Mouse (Mus musculus): Measurements from ENCODE around the gene Map2k6. TPM values are rescaled to one million over a fixed set of nuclear protein-coding genes. Genes with fewer than 3 reads are reported as not detected.

Gene Map2k6
- total RNA-seq, 2 experiments from 2014 or later: 30.8 to 31.4 TPM

DNA sequence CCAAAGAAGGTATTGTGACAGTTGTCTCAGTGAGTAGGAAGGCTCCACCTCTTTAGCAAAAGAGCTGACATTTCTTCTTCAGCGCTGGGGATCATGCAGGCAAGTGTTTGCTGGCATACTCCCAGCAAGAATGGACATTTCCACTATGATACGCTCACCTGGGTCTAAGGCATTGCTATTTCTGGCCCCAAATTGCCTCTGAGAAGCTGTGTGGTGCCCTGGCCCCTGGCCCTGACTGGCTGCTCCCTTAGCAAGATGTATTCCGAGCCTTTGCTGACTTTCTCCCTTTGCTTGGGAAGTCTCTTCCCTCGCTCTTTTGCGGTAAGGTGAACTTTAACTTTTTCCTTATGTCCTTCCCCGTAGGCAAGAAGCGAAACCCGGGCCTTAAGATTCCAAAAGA lies 83.3 kb downstream of the Map2k6 start:
- no peak for DNase-seq (ENCODE audit: low spot score in 2 of 2)

DNA sequence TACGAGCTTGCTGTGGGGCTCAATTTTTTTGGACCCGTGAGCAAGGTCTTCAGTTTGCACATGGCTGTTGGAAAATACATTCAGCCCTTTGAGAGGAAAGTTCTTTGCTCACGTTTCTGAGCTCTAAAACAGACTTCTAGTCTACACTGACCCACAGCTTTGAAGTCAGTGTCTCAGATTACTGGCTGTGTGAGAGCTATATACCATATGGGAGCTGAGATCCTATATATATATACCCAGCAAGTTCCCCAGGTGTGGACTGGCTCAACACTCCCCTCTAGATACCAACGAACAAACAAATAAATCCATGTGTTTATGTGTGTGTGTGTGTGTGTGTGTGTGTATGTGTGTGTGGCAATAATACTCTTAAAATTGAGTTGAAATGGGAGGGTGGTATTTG lies 83.7 kb downstream of the Map2k6 start:
- DNase-seq (ENCODE audit: low spot score in 2 of 2): no peak

DNA sequence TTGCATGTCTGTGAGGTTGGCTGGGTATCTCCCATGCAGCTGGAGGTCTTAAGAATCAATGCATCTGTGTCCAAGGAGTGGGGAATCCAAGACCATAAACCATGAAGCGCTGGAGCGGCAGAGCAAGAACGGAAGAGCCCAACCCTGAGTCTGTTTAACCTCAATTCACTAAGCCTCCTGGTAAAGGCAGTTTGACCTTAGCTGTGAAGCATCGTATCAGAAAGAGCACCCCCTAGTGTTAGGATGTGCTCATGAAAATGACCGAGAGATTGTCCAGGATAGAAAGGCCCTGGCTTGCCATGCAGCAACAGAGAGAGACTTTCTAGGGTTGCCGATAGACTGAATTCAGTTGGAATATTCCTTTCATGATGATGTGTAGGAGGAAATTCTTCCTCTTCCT lies 84.2 kb downstream of the Map2k6 start:
- DNase-seq (ENCODE audit: low spot score in 2 of 2): peak in 1 of 2 experiments; percentile 64

DNA sequence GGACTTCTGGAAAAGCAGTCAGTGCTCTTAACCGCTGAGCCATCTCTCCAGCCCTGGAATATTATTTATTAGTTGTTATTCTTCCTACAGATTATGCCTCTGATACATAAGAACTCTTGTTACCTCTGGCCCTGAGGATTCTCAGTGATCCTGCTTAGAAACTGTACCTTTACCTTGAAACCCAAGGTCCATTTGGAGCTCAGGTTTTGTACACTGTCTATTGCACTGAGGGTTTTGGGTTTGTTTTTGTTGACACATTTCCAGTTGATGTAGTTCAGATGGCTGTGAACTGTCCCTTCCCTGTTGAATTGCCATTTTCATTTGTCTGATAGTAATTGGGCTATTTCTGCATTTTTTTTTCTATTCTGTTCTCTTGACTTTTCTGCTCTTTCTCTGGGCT lies 85.5 kb downstream of the Map2k6 start:
- no peak for DNase-seq (ENCODE audit: low spot score in 2 of 2)

DNA sequence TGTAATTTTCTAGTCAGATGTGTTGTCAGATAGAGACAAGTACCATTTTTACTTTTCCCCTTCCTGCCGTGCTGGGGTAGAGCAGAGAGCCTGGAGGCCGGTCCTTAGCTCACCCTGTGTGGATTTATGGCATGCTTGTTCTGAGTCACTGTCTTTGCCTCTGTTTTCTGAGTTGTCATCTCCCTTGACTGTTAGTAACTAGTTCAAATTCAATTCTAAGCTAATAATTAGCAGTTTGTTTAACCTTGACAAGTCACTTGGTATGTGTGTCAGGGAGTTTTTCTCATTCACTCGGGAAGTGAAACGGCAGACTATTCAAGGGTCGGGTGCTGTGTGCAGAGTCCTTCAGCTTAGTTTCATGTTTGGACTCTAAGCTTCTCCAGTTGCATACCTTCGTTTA lies 86.2 kb downstream of the Map2k6 start:
- DNase-seq (ENCODE audit: low spot score in 2 of 2): no peak

DNA sequence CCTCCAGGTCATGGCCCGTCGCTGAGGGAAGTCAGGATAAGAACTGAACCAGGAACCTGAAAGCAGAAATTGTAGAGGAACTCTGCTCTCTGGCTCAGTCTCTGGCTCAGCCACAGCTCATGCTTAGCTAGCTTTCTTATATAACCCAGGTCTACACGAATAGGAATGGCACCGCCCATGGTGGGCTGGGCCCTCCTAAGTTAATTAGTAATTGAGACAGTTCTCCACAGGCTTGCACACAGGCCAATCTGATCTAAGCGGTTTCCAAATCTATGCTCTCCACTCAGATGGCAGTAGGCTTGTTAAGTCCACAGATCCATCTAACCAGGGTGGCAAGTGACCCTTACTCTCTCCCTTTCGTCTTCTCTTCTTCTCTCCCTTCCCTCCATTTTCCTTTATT lies 88.9 kb downstream of the Map2k6 start:
- DNase-seq (ENCODE audit: low spot score in 2 of 2): no peak

DNA sequence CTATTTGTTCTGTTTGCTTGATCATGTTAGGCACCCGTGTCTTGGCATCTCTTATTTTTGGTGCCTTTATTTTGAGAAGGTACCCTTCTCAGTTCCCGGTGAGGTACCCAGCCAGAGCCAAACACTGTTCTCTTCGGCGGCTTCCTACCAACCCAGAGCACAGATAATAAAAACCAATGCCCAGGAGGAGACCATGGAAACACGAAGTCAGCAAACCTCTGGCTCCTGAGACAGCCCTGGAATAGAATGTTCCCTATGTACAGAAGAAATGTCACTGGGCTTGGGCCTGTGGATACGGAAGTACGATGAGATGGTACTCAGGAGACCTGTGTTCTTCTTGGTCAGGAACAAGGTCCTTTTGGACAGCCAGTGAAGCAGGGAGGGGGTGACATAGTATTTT lies 89.4 kb downstream of the Map2k6 start:
- no peak for DNase-seq (ENCODE audit: low spot score in 2 of 2)

DNA sequence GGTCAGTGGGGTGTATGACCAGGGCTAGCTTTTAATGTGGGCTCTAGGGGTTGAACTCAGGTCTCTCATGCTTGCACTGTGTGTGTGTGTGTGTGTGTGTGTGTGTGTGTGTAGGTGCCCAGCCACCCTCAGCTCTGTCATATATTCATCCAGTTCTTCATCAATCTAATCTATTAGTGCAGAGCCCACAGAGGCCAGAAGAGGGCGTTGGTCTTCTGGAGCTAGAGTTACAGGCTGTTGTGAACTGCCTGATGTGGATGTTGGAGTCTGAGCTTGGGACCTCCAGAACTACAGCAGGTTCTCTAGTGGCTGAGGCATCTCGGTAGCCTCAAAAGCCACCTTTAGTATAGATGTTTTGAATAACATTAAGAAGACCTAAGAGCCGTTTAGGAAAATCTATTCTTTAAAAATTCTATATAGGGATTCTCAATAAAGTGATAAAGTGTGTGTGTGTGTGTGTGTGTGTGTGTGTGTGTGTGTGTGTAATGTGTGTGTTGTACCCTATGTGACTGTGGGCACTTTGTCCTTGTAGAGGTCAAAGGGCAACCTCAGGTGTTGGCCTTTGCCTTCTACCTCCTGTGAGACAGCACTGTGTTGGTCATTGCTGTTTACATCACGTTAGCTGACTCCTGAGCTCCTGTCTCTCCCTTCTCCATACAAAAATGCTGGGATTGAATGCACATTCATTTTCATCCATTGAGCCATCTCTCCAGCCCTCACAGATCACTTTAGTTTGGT lies 96.6 kb downstream of the Map2k6 start:
- DNase-seq (ENCODE audit: low spot score in 2 of 2): no peak

DNA sequence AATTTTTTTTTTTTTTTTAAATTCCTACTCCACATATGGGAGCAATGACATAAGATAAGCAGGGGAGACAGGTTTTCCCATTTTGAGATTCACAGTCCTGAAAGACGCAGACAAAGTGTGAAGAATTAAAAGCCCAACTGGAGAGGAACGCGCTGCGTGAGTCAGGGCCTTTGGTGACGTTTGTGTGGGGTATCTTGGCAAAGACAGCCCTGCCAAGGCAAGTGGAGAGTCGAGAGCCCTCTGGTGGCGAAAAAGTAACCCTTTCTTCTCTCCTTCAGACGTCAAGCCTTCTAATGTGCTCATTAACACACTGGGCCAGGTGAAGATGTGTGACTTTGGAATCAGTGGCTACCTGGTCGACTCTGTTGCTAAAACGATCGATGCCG lies 97.1 kb downstream of the Map2k6 start:
- DNase-seq (ENCODE audit: low spot score in 2 of 2): peak; percentile 67 to 83

DNA sequence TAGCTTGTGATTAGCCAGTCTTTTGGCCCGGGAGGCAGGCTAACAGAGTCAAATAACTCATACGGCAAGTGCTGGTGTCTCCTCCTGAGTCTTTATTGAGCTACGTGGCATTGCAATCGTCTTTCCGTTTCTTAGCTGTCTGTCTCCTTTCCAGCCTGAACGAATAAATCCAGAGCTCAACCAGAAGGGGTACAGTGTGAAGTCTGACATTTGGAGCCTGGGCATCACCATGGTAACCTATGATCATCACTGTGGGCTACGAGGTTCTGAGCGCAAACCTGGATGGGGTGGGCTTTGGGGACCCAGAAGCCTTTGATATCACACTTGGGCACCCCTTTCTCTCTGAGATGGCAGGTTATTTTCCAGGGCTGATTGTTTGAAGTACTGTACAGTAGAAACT lies 98.8 kb downstream of the Map2k6 start:
- no peak for DNase-seq (ENCODE audit: low spot score in 2 of 2)

DNA sequence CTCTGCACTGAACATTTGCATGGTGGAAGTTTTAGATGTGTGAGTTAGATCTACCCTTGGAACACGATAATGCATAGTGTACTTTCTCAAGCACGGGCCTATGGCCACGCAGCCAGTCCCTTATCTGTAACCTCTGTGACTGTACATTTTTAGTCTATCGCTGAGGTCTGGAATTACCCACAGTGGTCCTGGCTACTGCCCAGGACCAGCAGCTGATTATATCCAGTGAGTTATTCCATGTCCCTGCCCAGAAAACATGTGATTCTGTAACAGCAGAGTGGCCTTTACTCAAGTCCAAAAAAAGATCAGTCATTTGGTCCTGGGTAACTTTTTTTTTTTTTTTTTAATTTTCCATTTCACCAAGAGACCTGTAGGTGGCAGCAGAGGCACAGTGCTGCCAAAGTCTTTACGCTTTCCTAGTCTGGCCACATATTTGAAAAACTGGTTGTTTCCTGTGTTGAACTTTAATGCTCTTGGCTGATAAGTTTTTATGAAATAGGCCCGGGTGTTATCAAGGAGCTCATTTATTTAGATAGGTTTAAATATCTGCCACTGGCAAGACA lies 99.8 kb downstream of the Map2k6 start:
- DNase-seq (ENCODE audit: low spot score in 2 of 2): peak in 1 of 2 experiments; percentile 56

DNA sequence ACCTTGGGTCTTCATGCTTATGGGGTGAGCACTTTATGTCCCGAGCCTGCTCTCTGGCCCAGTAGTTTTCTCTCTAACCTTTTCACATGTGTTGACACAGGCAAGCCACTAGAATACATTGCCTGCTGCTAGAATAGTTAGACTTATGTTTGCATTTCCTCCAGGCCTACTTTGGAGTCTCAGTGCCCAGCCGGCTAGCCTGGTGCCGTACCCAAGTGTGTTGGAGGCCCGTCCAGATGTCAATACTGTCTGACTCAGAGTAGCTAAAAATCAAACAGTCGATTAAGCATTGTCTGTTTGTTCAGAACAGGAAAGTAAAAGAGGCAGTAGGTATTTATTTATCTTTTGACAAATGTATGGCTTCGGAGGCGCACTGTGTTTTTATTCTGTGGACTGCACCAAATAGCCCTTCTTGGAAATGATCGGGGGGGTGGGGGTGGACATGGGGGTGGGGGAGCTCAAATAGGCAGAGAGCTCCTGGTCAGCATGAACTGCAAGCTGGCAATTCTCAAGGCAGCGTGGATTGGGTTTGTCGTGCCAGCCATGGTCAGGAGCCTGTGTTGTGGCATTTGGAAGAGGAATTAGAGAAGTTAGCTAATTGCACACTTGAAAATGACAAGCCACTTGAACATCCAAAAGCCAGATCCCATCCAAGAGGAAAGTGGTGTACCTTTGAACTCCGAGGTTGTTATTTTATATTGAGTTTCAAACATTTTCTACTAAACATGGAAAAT lies 104.2 kb downstream of the Map2k6 start:
- no peak for DNase-seq (ENCODE audit: low spot score in 2 of 2)

DNA sequence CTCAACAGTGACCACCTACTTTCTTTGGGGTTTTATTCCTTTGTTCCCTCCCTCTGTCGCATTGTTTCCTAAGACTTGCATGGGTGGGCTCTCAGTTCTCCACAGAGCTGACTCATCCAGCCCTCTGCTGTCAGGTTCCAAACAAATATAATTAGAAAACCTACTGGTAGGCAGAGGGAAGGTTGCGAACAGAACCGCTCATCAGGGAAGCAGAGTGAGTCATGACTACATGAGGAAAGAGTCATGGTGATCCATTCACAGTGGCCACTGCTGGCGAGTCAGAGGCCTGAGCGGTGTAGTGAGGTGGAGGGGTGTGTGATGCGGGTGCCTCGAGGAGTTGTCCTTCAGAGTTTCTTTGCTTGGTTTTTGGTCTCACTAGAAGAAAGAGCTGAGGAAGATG lies 112.5 kb downstream of the Map2k6 start:
- peak; percentile 45 to 67 for DNase-seq (ENCODE audit: low spot score in 2 of 2)

DNA sequence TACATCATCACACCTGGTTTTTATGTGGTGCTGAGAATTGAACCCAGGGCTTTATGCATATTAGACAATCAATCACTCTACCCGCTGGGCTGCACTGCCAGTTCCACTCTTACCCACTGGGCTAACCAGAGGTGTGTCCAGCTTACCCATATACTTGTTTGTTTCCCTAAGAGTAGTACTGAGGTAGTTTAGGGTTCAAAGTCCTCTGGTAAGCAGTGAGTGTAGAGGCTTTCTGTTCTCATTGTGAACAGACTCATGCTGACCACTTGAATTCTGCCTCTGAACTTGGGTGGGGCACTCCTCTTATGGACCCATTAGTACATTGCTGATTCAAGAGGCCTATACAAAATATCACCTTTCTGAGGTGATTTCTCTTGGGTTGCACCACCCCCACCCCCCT lies 119.7 kb downstream of the Map2k6 start:
- DNase-seq (ENCODE audit: low spot score in 2 of 2): no peak

DNA sequence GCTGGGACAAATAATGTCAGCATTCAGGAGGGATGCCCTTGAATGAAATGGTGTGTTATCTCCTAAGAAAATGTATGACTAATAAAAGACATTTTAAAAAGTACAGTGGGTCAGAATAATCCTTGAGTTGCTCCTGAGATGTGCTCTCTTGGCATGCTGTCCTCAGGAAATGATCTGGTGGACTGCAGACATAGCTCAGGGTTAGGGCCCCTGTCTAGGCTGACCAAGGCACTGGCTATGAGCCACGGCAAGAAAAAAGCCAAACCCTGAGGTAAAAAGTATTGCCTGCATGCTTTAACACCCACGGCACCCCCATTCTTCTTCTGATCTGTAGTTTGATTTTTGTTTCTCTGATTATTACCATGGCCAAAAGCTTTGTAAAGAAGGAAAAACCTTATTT lies 124.0 kb downstream of the Map2k6 start:
- no peak for DNase-seq (ENCODE audit: low spot score in 2 of 2)

DNA sequence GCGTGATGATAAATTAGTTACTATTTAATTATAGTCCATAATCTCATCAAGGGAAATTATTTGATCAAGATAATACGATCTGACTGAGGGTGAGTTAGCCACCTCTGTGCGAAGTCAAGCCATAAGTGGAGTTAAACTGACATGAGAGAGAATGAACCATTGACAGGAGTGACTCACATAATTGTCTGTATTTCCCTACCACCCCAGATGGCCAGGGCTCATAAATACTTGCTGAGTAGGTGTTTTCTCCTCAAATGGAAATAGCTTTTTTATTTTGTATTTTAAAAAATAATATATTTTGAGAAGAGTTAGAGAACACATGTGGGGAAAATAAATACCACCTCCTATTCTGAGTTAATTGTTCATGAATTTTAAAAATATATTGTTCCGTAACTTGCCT lies 127.2 kb downstream of the Map2k6 start:
- peak; percentile 28 to 80 for DNase-seq (ENCODE audit: low spot score in 2 of 2)

DNA sequence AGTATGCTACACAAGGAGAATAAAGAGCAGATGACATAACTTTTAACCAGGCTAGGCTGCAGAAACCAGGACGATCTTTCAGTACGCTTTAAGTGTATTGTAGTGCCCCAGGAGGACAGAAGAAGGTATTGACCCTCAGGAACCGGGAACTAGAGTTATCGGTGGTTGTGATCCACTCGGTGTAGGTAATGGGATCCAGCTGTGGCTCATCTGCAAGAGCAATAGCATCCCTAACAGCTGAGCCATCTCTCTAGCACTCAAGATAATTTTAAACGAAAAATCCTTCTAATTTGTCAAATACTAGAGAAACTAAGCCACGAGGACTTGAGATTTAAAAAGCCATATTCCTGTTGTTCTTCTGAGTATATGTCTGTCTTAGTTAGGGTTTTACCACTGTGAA lies 132.2 kb downstream of the Map2k6 start:
- DNase-seq (ENCODE audit: low spot score in 2 of 2): no peak

DNA sequence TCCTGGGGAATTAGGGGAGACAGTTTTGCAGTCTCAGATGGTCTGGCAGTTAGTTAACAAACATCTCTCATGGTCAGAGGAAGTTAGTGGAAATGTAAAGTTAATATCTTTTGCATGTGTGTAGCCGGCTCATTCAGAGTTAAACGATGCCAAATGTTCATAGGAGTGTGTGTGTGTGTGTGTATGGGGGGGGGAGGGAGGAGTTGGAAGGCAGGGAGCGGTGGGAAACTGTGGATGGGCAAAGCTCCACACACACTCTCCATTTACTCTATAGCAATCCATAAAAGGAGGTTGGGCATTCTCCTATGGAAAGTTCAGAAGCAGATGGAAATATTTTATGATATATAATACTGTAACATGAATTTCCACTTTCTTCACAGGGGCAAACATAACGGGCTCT lies 135.9 kb downstream of the Map2k6 start:
- DNase-seq (ENCODE audit: low spot score in 2 of 2): no peak

DNA sequence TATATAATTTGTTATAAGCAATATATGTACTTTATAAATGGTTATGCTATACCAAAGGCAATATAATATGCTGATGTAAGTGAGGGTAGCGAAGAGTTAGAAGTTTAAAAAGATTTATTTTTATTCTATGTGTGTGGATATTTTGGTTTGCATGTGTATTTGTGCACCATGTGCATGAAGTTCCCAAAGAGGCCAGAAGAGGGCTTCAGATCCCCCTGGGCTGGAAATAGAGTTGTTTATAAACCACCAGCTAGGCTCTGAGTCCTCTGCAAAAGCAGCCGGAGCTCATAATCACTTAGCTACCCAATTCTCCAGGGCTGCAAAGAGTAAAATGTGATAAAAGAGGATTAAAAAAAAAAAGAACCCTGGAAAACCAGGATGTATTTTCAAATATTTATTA lies 137.6 kb downstream of the Map2k6 start:
- DNase-seq (ENCODE audit: low spot score in 2 of 2): no peak

DNA sequence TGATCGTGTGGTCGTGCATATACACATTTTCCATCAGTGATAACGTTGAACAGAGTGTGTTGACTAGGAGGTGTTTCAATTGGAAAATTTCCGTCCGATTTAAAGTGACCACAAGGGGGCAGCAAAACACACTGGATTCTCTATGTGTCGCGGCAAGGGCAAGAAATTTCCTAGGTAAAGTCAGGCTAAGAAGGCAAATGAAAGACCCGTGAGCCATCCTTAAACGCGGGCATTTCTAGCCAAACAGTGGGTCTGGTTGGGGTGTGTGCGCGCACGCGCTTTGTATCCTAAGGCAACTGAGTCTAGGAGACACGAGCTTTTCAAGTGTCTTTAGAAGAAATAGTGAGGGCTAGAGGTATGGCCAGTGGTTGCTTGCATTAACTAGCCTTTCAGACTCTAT lies 138.7 kb downstream of the Map2k6 start:
- peak; percentile 50 to 92 for DNase-seq (ENCODE audit: low spot score in 2 of 2)

DNA sequence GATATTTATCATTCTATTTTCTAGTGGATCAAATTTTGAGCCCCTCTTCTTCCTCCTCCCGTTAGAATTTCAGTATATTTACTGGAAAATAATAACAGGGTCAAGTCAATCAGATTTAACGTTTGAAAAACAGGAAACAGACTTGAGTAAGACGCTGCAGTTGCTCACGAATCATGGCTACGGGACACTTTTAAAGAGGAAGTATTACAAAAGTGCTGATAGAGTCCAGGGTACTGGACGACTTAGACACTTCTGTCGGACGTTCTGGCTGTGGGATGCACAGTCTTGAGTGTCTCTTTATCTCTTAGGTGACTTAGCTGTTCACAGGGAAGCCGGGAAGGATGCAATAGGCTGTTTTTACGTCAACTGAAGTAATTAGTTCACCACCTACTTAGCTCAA lies 139.3 kb downstream of the Map2k6 start:
- no peak for DNase-seq (ENCODE audit: low spot score in 2 of 2)

DNA sequence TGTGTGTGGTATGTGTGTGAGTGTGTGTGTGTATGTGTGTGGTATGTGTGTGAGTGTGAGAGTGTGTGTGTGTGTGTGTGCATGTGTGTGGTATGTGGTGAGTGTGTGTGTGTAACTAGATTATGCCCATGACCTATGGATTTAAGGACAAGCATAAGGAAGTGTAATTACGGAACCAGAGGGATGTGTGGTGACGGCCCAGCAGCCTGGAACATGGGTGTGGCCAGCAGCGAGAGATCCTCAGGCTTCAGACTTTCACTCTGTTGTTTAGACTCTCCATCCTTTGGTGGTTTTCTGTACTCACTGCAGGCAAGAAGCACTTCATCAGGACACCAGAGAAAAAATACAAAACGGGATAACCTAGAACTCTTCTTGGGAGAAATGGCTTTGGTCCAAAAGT lies 143.0 kb downstream of the Map2k6 start:
- no peak for DNase-seq (ENCODE audit: low spot score in 2 of 2)

All from layer of hippocampus, adult 18-20 months (tissue).